Mouse (Mus musculus) spleen, adult 2 months (tissue): Measurements from ENCODE around the gene Ssu72. TPM values are rescaled to one million over a fixed set of nuclear protein-coding genes. Genes with fewer than 3 reads are reported as not detected.

Experiments
- DNase-seq, 2 experiments: peaks; one replicate each; pipeline versions ENCODE4 v3.0.0 to v3.0.0-alpha.2; 2012 to 2021; ENCODE audit warnings: low spot score in 2 of 2, low read depth in 1 of 2
- H3K27ac ChIP-seq: fragments of 200-500 bp; 2 replicates; pipeline ENCODE4 v1.5.1; 2012; ENCODE audit warnings: low read length, inconsistent platforms; ENCODE audit not compliant: insufficient read depth
- H3K27me3 ChIP-seq: fragments of 200-500 bp; 2 replicates; pipeline ENCODE4 v1.6.1; 2012; ENCODE audit warnings: mild to moderate bottlenecking, moderate library complexity, low read length, inconsistent platforms; ENCODE audit not compliant: control insufficient read depth, insufficient read depth
- H3K36me3 ChIP-seq: fragments of 200-500 bp; 2 replicates; pipeline ENCODE4 v1.6.1; 2012; ENCODE audit warnings: mild to moderate bottlenecking, low read length, inconsistent platforms; ENCODE audit not compliant: control insufficient read depth, insufficient read depth
- H3K4me1 ChIP-seq: fragments of 200-500 bp; 2 replicates; pipeline ENCODE4 v1.6.1; 2011; ENCODE audit warnings: inconsistent platforms; ENCODE audit not compliant: control insufficient read depth, insufficient read depth, insufficient read length
- H3K4me3 ChIP-seq: fragments of 200-500 bp; 2 replicates; pipeline ENCODE4 v1.5.1; 2011; ENCODE audit warnings: mild to moderate bottlenecking, inconsistent platforms; ENCODE audit not compliant: insufficient read depth, insufficient read length; ENCODE audit errors: extremely low read depth
- CTCF ChIP-seq: fragments of 200-500 bp; IDR thresholded peaks from 2 replicates; pipeline ENCODE4 v1.5.1; 2011; ENCODE audit warnings: mild to moderate bottlenecking, inconsistent platforms; ENCODE audit not compliant: insufficient read depth, insufficient read length, insufficient replicate concordance; ENCODE audit errors: extremely low read depth
- POLR2A ChIP-seq: fragments of 200-500 bp; IDR thresholded peaks from 2 replicates; pipeline ENCODE4 v1.6.1; 2011; ENCODE audit warnings: low read depth, low read length, inconsistent platforms
- WGBS: fragments of 180-500 bp; shearing (Covaris S2); methylation state at CpG from one replicate; pipeline ENCODE4 v1.1.7; 2018; 5-methylcytosine and 5-hydroxymethylcytosine counted together
- polyA plus RNA-seq: library from polyadenylated mRNA; depleted of rRNA; stranded (reverse); fragments of >200 nt; gene quantifications from 2 replicates; pipeline ENCODE4 v1.2.3, GENCODE M21; 2012

Ssu72 gene
- polyA plus RNA-seq, 1 experiment, result 82.4 TPM

DNA sequence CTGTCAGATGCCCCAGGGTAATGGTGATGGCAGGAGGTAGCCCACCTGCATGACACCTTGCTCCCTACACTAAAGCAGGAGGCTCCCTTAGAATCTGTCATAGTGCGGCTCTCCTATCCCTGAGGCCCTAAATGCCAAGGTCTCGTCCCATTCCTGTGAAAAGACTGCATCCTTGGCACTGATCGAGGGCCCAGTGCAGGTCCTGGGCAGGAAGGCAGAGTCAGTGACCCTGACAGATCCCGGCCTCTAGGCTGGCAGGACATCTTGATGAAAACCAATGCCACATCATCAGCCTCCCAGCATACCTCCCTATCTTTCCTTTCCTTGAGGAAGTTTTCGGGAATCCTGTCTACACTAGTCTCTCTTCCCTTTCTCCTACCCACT lies 64.9 kb downstream of the Ssu72 start:
- Histone ChIP-seq H3K27me3 (no peaks in the 10 kb centered on the region), H3K4me1 (peaks cover 7% of the 10 kb centered on the region), H3K4me3 (no peak overlapping the region; the same call in 1 of the 2 replicates), H3K27ac (no peak overlapping the region), H3K36me3 (no peaks in the 10 kb centered on the region)
- WGBS, result 74% methylated on average over 5 of the region's 5 CpGs
- DNase-seq, result no peak
- no peak for TF ChIP-seq CTCF
- no peak for TF ChIP-seq POLR2A

DNA sequence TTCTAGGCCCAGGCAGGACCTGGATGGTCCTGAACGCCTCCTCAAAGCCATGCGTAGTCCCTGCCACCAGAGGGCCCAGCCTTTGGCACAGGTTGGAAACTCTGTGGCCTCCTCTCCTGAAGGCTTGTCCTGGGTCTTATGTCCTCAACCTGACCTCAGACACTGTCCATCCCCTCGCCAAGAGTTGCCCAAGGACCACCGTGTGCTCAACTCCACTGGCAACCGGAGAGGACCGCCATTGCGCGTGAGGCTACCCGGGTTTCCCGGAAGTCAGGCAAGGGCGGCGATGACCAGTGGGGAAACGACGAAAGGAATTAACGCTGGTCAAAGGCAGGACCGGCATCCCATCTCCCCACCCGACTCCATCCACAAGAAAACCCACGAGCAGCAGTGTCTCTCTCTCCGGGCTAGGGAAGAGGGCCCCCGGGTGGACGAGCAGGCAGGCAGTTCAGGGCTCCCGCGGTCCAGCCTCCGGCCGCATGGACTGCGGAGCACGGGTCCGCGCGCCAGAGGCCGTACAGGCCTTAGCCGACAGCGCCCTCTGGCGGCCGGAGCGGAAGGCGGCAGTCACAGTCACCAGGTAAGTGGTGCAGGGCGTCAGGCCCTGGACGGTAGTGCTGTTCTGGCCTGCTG lies 65.4 kb downstream of the Ssu72 start:
- DNase-seq, result peak; percentile 45 to 82
- peak overlapping the region; percentile 57 for H3K4me3 ChIP-seq
- TF ChIP-seq POLR2A (no peak), CTCF (peak; percentile 98)
- peaks cover 9% of the 10 kb centered on the region for H3K4me1 ChIP-seq
- 0 out of 2 replicates have a peak overlapping the region, but pooled peaks have one; percentile 1 for H3K27ac ChIP-seq
- no peaks in the 10 kb centered on the region for H3K27me3 ChIP-seq
- WGBS, result under 1% methylated on average over 39 of the region's 39 CpGs
- H3K36me3 ChIP-seq, result no peaks in the 10 kb centered on the region

DNA sequence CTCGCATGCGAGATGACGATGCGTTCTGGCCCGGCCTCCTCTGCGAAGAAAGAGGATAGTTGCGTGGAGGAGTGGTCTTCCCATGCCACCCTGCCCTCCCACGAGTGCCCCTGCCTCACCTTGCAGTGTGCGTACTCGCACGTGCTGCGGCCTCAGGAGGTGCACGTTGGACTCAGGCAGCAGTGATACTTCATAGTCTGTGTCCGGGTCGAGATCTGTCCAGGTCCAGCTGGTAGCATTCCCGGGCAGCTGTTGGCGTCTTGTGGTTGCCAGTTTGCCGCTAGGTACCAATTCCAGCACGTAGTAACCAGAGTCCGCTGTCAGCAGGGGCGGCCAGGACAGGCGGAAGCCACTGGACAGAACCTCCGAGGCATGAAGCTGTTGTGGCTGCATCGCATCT lies 66.0 kb downstream of the Ssu72 start:
- Histone ChIP-seq H3K27ac (no peak overlapping the region), H3K4me3 (no peak overlapping the region), H3K27me3 (no peaks in the 10 kb centered on the region), H3K4me1 (peaks cover 13% of the 10 kb centered on the region), H3K36me3 (no peaks in the 10 kb centered on the region)
- DNase-seq, result no peak
- 74% methylated on average over 24 of the region's 24 CpGs for WGBS
- no peak for TF ChIP-seq POLR2A
- TF ChIP-seq CTCF, result no peak

DNA sequence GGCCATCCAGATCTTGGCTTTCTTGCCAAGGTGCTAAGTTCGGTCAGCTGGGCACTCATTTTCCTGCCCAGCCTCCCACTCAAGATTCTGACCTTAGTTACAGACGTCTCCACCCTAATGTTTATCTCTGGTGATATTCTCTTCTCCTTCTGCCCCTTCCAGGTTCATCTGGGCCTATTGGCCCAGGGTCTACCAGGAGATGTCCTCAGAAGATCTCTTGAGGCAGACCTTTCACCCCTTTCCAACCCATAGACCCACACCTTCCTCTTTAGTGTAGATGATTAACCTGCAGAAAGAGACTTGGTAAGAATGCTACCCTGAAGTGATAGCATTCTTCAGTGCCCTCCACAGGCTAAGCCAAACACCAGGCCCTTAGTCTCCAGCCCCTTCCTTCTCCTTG lies 67.1 kb downstream of the Ssu72 start:
- TF ChIP-seq POLR2A, result no peak
- H3K4me1 ChIP-seq, result peaks cover 17% of the 10 kb centered on the region

DNA sequence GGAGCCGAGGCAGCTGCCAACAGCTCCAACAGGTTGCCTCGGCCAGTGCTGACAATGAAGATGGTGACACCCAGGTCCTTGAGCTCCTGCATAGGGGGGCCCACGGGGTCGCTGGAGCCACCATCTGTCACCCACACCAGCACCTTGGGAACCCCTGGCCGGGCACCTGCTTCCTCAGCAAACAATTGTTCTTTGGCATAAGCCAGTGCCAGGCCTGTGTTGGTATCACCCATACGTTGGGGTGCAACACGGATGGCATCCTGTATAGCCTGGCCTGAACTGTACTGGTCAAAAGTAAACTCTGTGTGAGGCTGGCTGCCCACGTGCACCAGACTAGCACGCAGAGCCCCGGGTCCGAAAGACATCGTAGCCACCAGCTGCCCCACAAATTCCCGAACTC lies 68.2 kb downstream of the Ssu72 start:
- TF ChIP-seq CTCF, result no peak
- no peak for TF ChIP-seq POLR2A
- H3K27me3 ChIP-seq, result no peaks in the 10 kb centered on the region
- H3K36me3 ChIP-seq, result no peaks in the 10 kb centered on the region
- DNase-seq, result no peak
- H3K4me1 ChIP-seq, result peaks cover 17% of the 10 kb centered on the region
- 92% methylated on average over 13 of the region's 13 CpGs for whole genome bisulfite sequencing
- H3K27ac ChIP-seq, result no peak overlapping the region
- H3K4me3 ChIP-seq, result no peak overlapping the region

More for the DNA sequence above, 67.1 kb downstream of the Ssu72 start:
- H3K27ac ChIP-seq, result no peak overlapping the region
- H3K4me3 ChIP-seq, result no peak overlapping the region
- no peaks in the 10 kb centered on the region for H3K27me3 ChIP-seq
- no peak for DNase-seq
- H3K36me3 ChIP-seq, result no peaks in the 10 kb centered on the region
- WGBS, result 89% methylated on average over 2 of the region's 2 CpGs

DNA sequence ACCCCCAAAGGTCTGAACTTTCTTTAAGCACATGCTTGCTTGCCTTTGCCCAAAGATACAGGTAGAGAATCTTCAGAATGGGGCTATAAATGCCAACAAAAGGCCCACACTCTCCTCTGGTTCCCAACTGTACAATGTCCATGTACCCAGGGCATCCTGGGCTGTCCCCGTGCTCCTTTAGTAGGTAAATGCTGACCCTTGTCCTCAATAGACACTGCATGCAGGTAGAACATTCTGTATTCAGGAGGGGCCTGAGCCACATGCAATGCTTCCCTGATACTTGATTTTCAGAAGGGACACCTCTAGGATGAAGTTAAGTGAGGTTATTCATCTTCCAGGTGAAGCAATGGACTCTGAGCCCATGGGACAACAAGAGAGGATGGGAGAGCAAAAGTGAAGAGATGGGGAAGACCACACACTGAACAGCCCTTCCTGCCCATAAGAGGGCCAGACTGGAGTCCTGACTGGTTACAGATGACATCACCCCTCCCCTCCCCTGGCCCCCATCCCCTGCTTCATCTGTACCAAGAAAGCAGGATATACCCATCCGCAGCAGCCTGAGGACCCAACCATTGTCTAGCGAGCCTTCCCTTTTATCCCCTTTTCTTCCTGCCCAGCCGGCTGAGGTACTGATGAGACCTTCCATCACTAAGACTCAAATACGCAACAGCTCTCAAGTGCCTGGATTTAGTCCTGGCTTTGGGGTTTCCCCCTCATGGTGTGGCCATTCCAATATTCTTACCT lies 68.9 kb downstream of the Ssu72 start:
- H3K27ac ChIP-seq, result no peak overlapping the region

DNA sequence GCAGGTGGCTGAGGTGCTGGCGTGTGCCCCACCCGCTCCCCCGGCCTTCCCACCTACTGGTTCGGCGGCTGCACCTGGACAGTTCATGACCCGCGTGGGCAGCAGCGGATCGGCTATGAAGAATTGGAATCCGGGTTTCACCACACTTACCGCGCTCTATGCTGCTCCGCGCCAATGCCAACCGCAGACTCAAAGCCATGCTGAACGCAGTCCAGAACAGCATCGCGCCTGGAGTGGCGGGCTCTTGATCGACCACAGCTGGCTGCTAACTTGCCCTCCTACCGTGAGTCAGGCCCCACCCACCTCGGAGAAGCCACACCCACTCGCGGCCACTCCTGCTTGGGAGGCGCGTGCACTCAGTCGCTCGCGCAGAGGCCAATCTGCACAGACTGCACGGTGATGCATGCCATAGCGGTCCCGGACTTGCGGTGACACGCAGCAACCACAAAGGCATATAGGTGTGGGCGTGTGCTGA lies 69.7 kb downstream of the Ssu72 start, which contains the start of gene Vwa1:
Gene Vwa1, minus strand, starts transcription at position 419 of the 475 bp plus-strand sequence.
- WGBS, result 1% methylated on average over 35 of the region's 35 CpGs
- H3K4me3 ChIP-seq, result peak within 1 kb of the TSS; percentile 28; the same call in 1 of the 2 replicates
- DNase-seq, result peak; percentile 25 to 81
- peak within 1 kb of the TSS; percentile 45 for H3K27ac ChIP-seq
- H3K36me3 ChIP-seq, result no peaks in the 10 kb centered on the region
- TF ChIP-seq CTCF (no peak), POLR2A (peak; percentile 1; the same call in 1 of the 2 replicates)
- H3K27me3 ChIP-seq, result no peaks in the 10 kb centered on the region
- H3K4me1 ChIP-seq, result peaks cover 17% of the 10 kb centered on the region

More for the DNA sequence above, 68.9 kb downstream of the Ssu72 start:
- H3K4me3 ChIP-seq, result peak overlapping the region; percentile 10; the same call in 1 of the 2 replicates
- no peaks in the 10 kb centered on the region for H3K36me3 ChIP-seq
- DNase-seq, result no peak
- H3K27me3 ChIP-seq, result no peaks in the 10 kb centered on the region
- 54% methylated on average over 5 of the region's 5 CpGs for WGBS
- H3K4me1 ChIP-seq, result peaks cover 17% of the 10 kb centered on the region
- no peak for TF ChIP-seq CTCF
- no peak for TF ChIP-seq POLR2A
